Mouse (Mus musculus) neural tube, embryonic 15.5 days (tissue): ENCODE measurements at regions not wholly inside any gene's neighbourhood (a gene's known extent, or its start where the extent isn't known, plus 50 kb on each side); places are given as distances from the start of the nearest gene placed in this dataset.

Source experiments
- ATAC-seq: fragments of 200-750 bp; cut with Nextera tagmentation; 2 replicates; pipeline ENCODE4 v1.8.0; 2017; ENCODE audit warnings: mild to moderate bottlenecking, moderate TSS enrichment, moderate library complexity; ENCODE audit not compliant: low FRiP score
- H3K27ac ChIP-seq: fragments of 300-500 bp; sonication (generic); replicated peaks from 2 replicates; pipeline ENCODE4 v1.5.1; 2015; ENCODE audit warnings: mild to moderate bottlenecking, inconsistent platforms
- H3K27me3 ChIP-seq: fragments of 300-500 bp; sonication (generic); replicated peaks from 2 replicates; pipeline ENCODE4 v1.6.1; 2015; ENCODE audit warnings: inconsistent platforms
- H3K36me3 ChIP-seq: fragments of 300-500 bp; sonication (generic); 2 replicates; pipeline ENCODE4 v1.6.1; 2015; ENCODE audit warnings: inconsistent platforms
- H3K4me1 ChIP-seq: fragments of 300-500 bp; sonication (generic); 2 replicates; pipeline ENCODE4 v1.6.1; 2015; ENCODE audit warnings: inconsistent platforms
- H3K4me2 ChIP-seq: fragments of 300-500 bp; sonication (generic); 2 replicates; pipeline ENCODE4 v1.6.1; 2015; ENCODE audit warnings: inconsistent platforms, mild to moderate bottlenecking, moderate library complexity
- H3K4me3 ChIP-seq: fragments of 300-500 bp; sonication (generic); replicated peaks from 2 replicates; pipeline ENCODE4 v1.5.1; 2015; ENCODE audit warnings: mild to moderate bottlenecking, inconsistent platforms
- H3K9ac ChIP-seq: fragments of 300-500 bp; sonication (generic); replicated peaks from 2 replicates; pipeline ENCODE4 v1.6.1; 2015; ENCODE audit warnings: mild to moderate bottlenecking, inconsistent platforms
- H3K9me3 ChIP-seq: fragments of 300-500 bp; sonication (generic); replicated peaks from 2 replicates; pipeline ENCODE4 v1.6.1; 2016; ENCODE audit warnings: inconsistent platforms
- WGBS: fragments of 180-500 bp; shearing (Covaris S2); methylation state at CpG from one replicate; pipeline ENCODE4 v1.1.7; 2015; ENCODE audit warnings: mixed read lengths; 5-methylcytosine and 5-hydroxymethylcytosine counted together

- Histone ChIP-seq H3K27ac (no peak overlapping the region), H3K27me3 (no peaks in the 10 kb centered on the region), H3K4me2 (no peak overlapping the region), H3K4me3 (no peak overlapping the region), H3K9ac (no peak overlapping the region), H3K4me1 (peaks cover 13% of the 10 kb centered on the region), H3K36me3 (no peaks in the 10 kb centered on the region), H3K9me3 (no peaks in the 10 kb centered on the region)
- no peak for ATAC-seq
- 88% methylated on average over 15 of the region's 15 CpGs for WGBS
Measured at GRCm38 (mm10) chr6:117430876-117431781, 262.8 kb downstream of the Cxcl12 start.

DNA sequence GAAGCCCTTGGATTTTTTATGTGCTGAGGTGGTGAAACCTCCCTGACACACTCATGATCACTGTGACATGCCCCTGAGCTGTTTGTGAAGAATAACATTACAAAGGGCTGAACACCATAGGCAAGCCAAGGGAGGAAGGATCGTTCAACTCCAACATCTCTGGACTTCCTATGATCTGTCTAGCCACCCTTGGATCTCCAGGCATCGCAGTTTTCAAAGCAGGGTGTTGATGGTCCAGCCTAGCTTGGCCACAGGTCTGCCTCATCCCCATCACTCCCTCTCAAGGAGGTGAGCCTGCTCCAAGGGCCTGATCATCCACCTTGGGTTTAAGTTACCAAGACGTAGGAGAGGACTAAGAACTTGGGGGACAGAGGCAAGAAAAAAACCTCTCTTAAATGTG, 268.5 kb downstream of the Cxcl12 start:
- Histone ChIP-seq H3K4me3 (no peak overlapping the region), H3K9ac (no peak overlapping the region), H3K9me3 (no peaks in the 10 kb centered on the region), H3K27ac (no peak overlapping the region), H3K27me3 (no peaks in the 10 kb centered on the region), H3K4me1 (no peaks in the 10 kb centered on the region), H3K36me3 (no peaks in the 10 kb centered on the region), H3K4me2 (no peak overlapping the region)
- ATAC-seq = no peak
- WGBS = 91% methylated on average over 3 of the region's 3 CpGs

- no peaks in the 10 kb centered on the region for H3K36me3 ChIP-seq
- no peaks in the 10 kb centered on the region for H3K9me3 ChIP-seq
- H3K27ac ChIP-seq = no peak overlapping the region
- H3K27me3 ChIP-seq = no peaks in the 10 kb centered on the region
- 54% methylated on average over 10 of the region's 10 CpGs for WGBS
- no peak overlapping the region for H3K9ac ChIP-seq
- no peaks in the 10 kb centered on the region for H3K4me1 ChIP-seq
- no peak for ATAC-seq
- H3K4me2 ChIP-seq = no peak overlapping the region
- no peak overlapping the region for H3K4me3 ChIP-seq
Measured at GRCm38 (mm10) chr6:117437411-117438101, 269.2 kb downstream of the Cxcl12 start.

- WGBS = 69% methylated on average over 3 of the region's 3 CpGs
- H3K27me3 ChIP-seq = no peaks in the 10 kb centered on the region
- H3K9ac ChIP-seq = no peak overlapping the region
- ATAC-seq = no peak
- H3K4me2 ChIP-seq = no peak overlapping the region
- H3K27ac ChIP-seq = no peak overlapping the region
- no peak overlapping the region for H3K4me3 ChIP-seq
- no peaks in the 10 kb centered on the region for H3K9me3 ChIP-seq
- no peaks in the 10 kb centered on the region for H3K4me1 ChIP-seq
- no peaks in the 10 kb centered on the region for H3K36me3 ChIP-seq
Measured at GRCm38 (mm10) chr6:117448652-117449051, 280.3 kb downstream of the Cxcl12 start.

DNA sequence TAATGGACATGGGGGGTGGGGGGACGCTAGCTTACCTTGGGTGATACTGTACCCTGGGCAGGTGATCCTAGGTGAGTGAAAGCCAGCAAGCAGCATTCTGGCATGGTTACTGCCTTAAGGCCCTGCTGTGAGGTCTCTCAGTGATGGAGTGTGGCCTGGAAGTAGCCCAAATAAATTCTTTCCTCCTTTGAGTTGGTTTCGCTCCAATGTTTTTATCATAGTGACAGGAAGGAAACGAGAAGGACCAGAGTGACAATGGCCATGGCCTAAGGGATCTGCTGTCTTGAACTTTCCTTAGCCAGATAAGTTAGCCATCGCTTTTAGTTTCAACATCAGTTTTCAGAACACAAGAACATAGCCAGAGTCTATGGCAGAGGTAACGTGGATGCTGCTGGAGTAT, 282.7 kb downstream of the Cxcl12 start:
- H3K4me2 ChIP-seq = no peak overlapping the region
- ATAC-seq = no peak

GRCm38 (mm10) chr6:117460193-117460592, 291.9 kb downstream of the Cxcl12 start:
- no peak for ATAC-seq
- H3K9ac ChIP-seq = no peak overlapping the region
- no peaks in the 10 kb centered on the region for H3K36me3 ChIP-seq
- H3K4me1 ChIP-seq = no peaks in the 10 kb centered on the region
- no peak overlapping the region for H3K27ac ChIP-seq
- no peak overlapping the region for H3K4me2 ChIP-seq
- H3K4me3 ChIP-seq = no peak overlapping the region
- no peaks in the 10 kb centered on the region for H3K9me3 ChIP-seq
- H3K27me3 ChIP-seq = no peaks in the 10 kb centered on the region
- 25% methylated on average over 5 of the region's 5 CpGs for WGBS

More for the DNA sequence above, 282.7 kb downstream of the Cxcl12 start:
- 84% methylated on average over 5 of the region's 5 CpGs for WGBS
- no peak overlapping the region for H3K9ac ChIP-seq
- no peaks in the 10 kb centered on the region for H3K9me3 ChIP-seq
- no peak overlapping the region for H3K4me3 ChIP-seq
- no peaks in the 10 kb centered on the region for H3K4me1 ChIP-seq
- H3K27me3 ChIP-seq = no peaks in the 10 kb centered on the region
- H3K27ac ChIP-seq = no peak overlapping the region
- H3K36me3 ChIP-seq = no peaks in the 10 kb centered on the region

DNA sequence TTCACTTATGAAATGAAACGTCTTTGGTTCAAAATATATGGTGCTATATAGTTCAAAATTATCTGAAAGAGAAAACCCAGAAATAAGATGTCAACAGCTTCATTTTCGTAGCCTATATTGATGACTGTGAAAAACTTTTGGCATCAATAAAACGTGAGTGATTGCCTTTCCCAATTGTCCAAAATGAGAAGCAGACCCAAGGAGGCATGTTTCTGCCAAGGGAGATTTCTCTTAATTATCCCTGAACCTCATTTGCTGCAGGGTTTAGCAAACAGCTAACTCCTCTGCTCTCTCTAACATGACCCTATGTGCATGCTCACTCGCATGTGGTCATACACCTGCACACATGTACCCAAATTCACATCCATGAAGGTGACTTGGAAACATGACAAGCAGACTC, 296.8 kb downstream of the Cxcl12 start:
- 84% methylated on average over 4 of the region's 4 CpGs for WGBS

GRCm38 (mm10) chr6:117465606-117466174, 297.4 kb downstream of the Cxcl12 start:
- H3K9me3 ChIP-seq = no peaks in the 10 kb centered on the region
- no peaks in the 10 kb centered on the region for H3K27me3 ChIP-seq
- no peaks in the 10 kb centered on the region for H3K4me1 ChIP-seq
- ATAC-seq = no peak
- H3K4me2 ChIP-seq = no peak overlapping the region
- no peaks in the 10 kb centered on the region for H3K36me3 ChIP-seq
- WGBS = 41% methylated on average over 5 of the region's 5 CpGs
- H3K27ac ChIP-seq = no peak overlapping the region
- H3K9ac ChIP-seq = no peak overlapping the region
- H3K4me3 ChIP-seq = no peak overlapping the region

More for the DNA sequence above, 296.8 kb downstream of the Cxcl12 start:
- no peaks in the 10 kb centered on the region for H3K36me3 ChIP-seq
- no peaks in the 10 kb centered on the region for H3K4me1 ChIP-seq
- no peak overlapping the region for H3K4me2 ChIP-seq
- H3K27ac ChIP-seq = no peak overlapping the region
- ATAC-seq = no peak
- H3K9ac ChIP-seq = no peak overlapping the region
- no peaks in the 10 kb centered on the region for H3K9me3 ChIP-seq
- no peak overlapping the region for H3K4me3 ChIP-seq
- H3K27me3 ChIP-seq = no peaks in the 10 kb centered on the region

DNA sequence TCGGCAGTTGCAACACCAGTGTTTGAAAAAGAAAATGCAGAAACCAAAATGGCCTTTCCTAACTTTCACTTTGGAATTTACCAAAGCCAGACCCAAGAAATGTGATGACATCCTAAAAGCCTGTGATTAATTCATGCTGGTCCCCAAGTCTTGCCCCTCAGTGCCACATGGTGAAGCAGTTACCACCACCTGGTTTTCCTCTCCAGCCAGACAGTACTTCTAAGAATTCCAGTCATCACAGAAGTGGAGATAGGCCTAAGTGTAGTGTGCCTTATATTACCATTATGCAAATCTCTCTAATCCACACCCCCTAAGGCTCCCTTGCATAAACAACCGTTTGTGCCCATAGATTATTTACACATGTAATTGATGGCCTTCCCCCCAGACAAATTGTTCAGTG, 311.0 kb downstream of the Cxcl12 start:
- H3K27ac ChIP-seq = no peak overlapping the region
- no peak for ATAC-seq
- WGBS = 50% methylated on average over 2 of the region's 2 CpGs
- H3K4me3 ChIP-seq = no peak overlapping the region
- no peaks in the 10 kb centered on the region for H3K9me3 ChIP-seq
- H3K27me3 ChIP-seq = no peaks in the 10 kb centered on the region
- no peaks in the 10 kb centered on the region for H3K36me3 ChIP-seq
- no peaks in the 10 kb centered on the region; the same call in 1 of the 2 replicates for H3K4me1 ChIP-seq
- no peak overlapping the region for H3K9ac ChIP-seq
- H3K4me2 ChIP-seq = no peak overlapping the region

GRCm38 (mm10) chr6:117480396-117480795, 312.1 kb downstream of the Cxcl12 start:
- no peak overlapping the region for H3K4me2 ChIP-seq
- H3K36me3 ChIP-seq = no peaks in the 10 kb centered on the region
- no peak overlapping the region for H3K27ac ChIP-seq
- no peak overlapping the region for H3K4me3 ChIP-seq
- no peak overlapping the region for H3K9ac ChIP-seq
- no peak for ATAC-seq
- WGBS = 62% methylated on average over 2 of the region's 2 CpGs
- no peaks in the 10 kb centered on the region for H3K27me3 ChIP-seq
- H3K4me1 ChIP-seq = no peaks in the 10 kb centered on the region; the same call in 1 of the 2 replicates
- H3K9me3 ChIP-seq = no peaks in the 10 kb centered on the region

GRCm38 (mm10) chr6:117489161-117489560, 320.8 kb downstream of the Cxcl12 start:
- WGBS = 94% methylated on average over 4 of the region's 4 CpGs
- no peak overlapping the region for H3K4me2 ChIP-seq
- H3K27me3 ChIP-seq = no peaks in the 10 kb centered on the region
- no peak overlapping the region for H3K27ac ChIP-seq
- no peaks in the 10 kb centered on the region for H3K4me1 ChIP-seq
- no peak overlapping the region for H3K9ac ChIP-seq
- no peak for ATAC-seq
- no peak overlapping the region for H3K4me3 ChIP-seq
- no peaks in the 10 kb centered on the region for H3K36me3 ChIP-seq
- no peaks in the 10 kb centered on the region for H3K9me3 ChIP-seq
